8 mouse cellular contexts compared by ENCODE assay signal in the genomic region with DNA sequence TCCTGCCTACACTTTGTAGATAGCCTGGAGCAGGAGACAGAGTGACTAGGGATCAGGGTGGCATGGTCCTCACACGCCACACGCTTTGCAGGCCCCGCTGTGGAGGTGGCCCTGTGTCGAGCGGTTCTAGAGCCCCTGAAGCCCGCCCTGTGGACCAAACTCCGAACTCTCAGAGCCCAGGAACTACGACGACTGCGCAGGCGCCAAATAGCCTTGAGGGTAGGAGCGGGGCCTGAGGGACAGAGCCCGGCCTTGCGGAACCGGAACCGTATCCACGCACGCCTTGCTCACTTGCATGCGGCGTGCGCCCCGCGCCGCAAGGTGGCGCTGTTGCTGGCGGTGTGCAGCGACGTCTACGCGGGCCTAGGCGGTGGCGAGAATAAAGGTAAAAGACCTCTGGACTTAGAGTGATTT. TPM values are rescaled to one million over a fixed set of nuclear protein-coding genes. Genes with fewer than 3 reads are reported as not detected.
A peak's percentile ranks its signal among the peaks of the same experiment; 100 is the strongest.
DNase-seq lines count a peak whose midpoint lies in the region; ATAC-seq and TF ChIP-seq lines count a peak whose summit lies in the region.

No protein-coding gene starts in this region.

- intact Hi-C loops in heart, postnatal 10 days (cut with DNase I), result loop anchor here (1.0 to 5.0 kb wide), 2 partner anchors 71 to 246 kb away; no protein-coding TSS in a partner anchor

- TF ChIP-seq CTCF in E14TG2a.4 (conservative IDR thresholded peaks at IDR 0.05; ENCODE audit: low read length), result no peak; the same call in 1 of the 2 replicates
- TF ChIP-seq CTCF in olfactory bulb, adult 2 months (IDR thresholded peaks at IDR 0.05; ENCODE audit: insufficient read depth, low read depth, low read length), result peak; percentile 99

- H3K4me1 ChIP-seq in E14TG2a.4 (replicated peaks; ENCODE audit: low read depth, low read length), result peaks cover 74% of the 10 kb centered on the region
- no peaks in the 10 kb centered on the region for H3K4me1 ChIP-seq in forebrain, embryonic 11.5 days (replicated peaks; ENCODE audit: control insufficient read depth, insufficient read depth, low read length)
- H3K4me1 ChIP-seq in lung, embryonic 16.5 days (replicated peaks; ENCODE audit: control insufficient read depth, insufficient read depth, low read length), result peaks cover 10% of the 10 kb centered on the region
- H3K4me1 ChIP-seq in olfactory bulb, adult 2 months (ENCODE audit: control insufficient read depth, insufficient read depth, low read length), result peaks cover 10% of the 10 kb centered on the region; the same call in 1 of the 2 replicates

- peak overlapping the region; percentile 40 for H3K4me2 ChIP-seq in forebrain, embryonic 11.5 days (ENCODE audit: low read depth, low read length, severe bottlenecking)
- H3K4me2 ChIP-seq in lung, embryonic 16.5 days (ENCODE audit: low read depth, low read length), result peak overlapping the region; percentile 45

- no peaks in the 10 kb centered on the region for H3K27me3 ChIP-seq in E14TG2a.4 (ENCODE audit: insufficient read depth, low read length)
- H3K27me3 ChIP-seq in forebrain, embryonic 11.5 days (ENCODE audit: control insufficient read depth, insufficient read depth, low read length), result no peaks in the 10 kb centered on the region
- no peaks in the 10 kb centered on the region for H3K27me3 ChIP-seq in lung, embryonic 16.5 days (ENCODE audit: control insufficient read depth, insufficient read depth, low read depth, low read length)

- H3K36me3 ChIP-seq in E14TG2a.4 (ENCODE audit: insufficient read depth, low read length), result peaks cover 35% of the 10 kb centered on the region
- H3K36me3 ChIP-seq in forebrain, embryonic 11.5 days (ENCODE audit: control insufficient read depth, insufficient read depth, low read length), result no peaks in the 10 kb centered on the region
- H3K36me3 ChIP-seq in lung, embryonic 16.5 days (ENCODE audit: control insufficient read depth, insufficient read depth, low read length), result no peaks in the 10 kb centered on the region

- peak overlapping the region; percentile 44 for H3K9ac ChIP-seq in forebrain, embryonic 11.5 days (ENCODE audit: low read length)
- peak overlapping the region; percentile 54 for H3K9ac ChIP-seq in lung, embryonic 16.5 days (ENCODE audit: low read length)

- ATAC-seq in forebrain, embryonic 11.5 days (replicated peaks; ENCODE audit: low FRiP score), result peak; percentile 67
- peak; percentile 84 for ATAC-seq in lung, embryonic 16.5 days (ENCODE audit: low read depth)

- H3K27ac ChIP-seq in forebrain, embryonic 11.5 days (ENCODE audit: low read depth, low read length), result no peak overlapping the region
- peak overlapping the region; percentile 43 for H3K27ac ChIP-seq in lung, embryonic 16.5 days (ENCODE audit: low read length)
- H3K27ac ChIP-seq in olfactory bulb, adult 2 months (ENCODE audit: insufficient read depth, low read depth, low read length), result no peak overlapping the region

- peak; percentile 61 for DNase-seq in c-Kit-positive CD71-positive TER-119-negative erythroid progenitor cells, embryonic 14.5 days (ENCODE audit: low read depth)
- DNase-seq in forebrain, embryonic 11.5 days (ENCODE audit: low spot score), result peak; percentile 87
- peak; percentile 84 to 90 for DNase-seq in heart, postnatal 10 days
- DNase-seq in large intestine, adult 2 months (ENCODE audit: low read depth, low spot score), result peak; percentile 58
- DNase-seq in thymus, postnatal 0 days (ENCODE audit: low spot score), result peak; percentile 80

- TF ChIP-seq POLR2A in olfactory bulb, adult 2 months (IDR thresholded peaks at IDR 0.05; ENCODE audit: insufficient read depth, low read depth, low read length), result no peak

- peak overlapping the region; percentile 84 for H3K4me3 ChIP-seq in E14TG2a.4 (replicated peaks; ENCODE audit: low read length)
- H3K4me3 ChIP-seq in forebrain, embryonic 11.5 days (ENCODE audit: low read depth, low read length), result peak overlapping the region; percentile 4; the same call in 1 of the 2 replicates
- peak overlapping the region; percentile 22 for H3K4me3 ChIP-seq in lung, embryonic 16.5 days (ENCODE audit: low read length)
- peak overlapping the region; percentile 12; the same call in 1 of the 2 replicates for H3K4me3 ChIP-seq in olfactory bulb, adult 2 months (ENCODE audit: insufficient read depth, low read depth, low read length)

- H3K9me3 ChIP-seq in E14TG2a.4 (ENCODE audit: low read length), result no peaks in the 10 kb centered on the region
- H3K9me3 ChIP-seq in forebrain, embryonic 11.5 days (ENCODE audit: control insufficient read depth, low read length), result no peaks in the 10 kb centered on the region
- no peaks in the 10 kb centered on the region for H3K9me3 ChIP-seq in lung, embryonic 16.5 days (ENCODE audit: control insufficient read depth, low read length)

- 16% methylated on average over 32 of the region's 32 CpGs for WGBS in forebrain, embryonic 11.5 days
- WGBS in large intestine, adult 2 months, result 11% methylated on average over 32 of the region's 32 CpGs
- WGBS in lung, embryonic 16.5 days, result 13% methylated on average over 32 of the region's 32 CpGs
- 12% methylated on average over 32 of the region's 32 CpGs for WGBS in olfactory bulb, adult 2 months

RNA-seq across cellular contexts. Expression of a gene that starts 7.8 kb away (rescaled TPM):
- polyA plus RNA-seq in forebrain, embryonic 11.5 days (2014; fragmentation: Nextera tagmentation; extraction: Ambion mirVana), result 2.1 and 2.4 TPM in 2 replicates
- total RNA-seq in heart, postnatal 10 days (2021), result 1 to 10 TPM; 2.1 to 2.2 TPM
- polyA plus RNA-seq in large intestine, adult 2 months (2012; rRNA removed), result 6.4 and 7.5 TPM in 2 replicates
- 9.2 and 9.5 TPM in 2 replicates for polyA plus RNA-seq in lung, embryonic 16.5 days (2015; fragmentation: Nextera tagmentation; extraction: Ambion mirVana)
- not detected in 2 replicates for polyA plus RNA-seq in olfactory bulb, adult 2 months (2012; ENCODE audit: insufficient read depth, insufficient read length, low replicate concordance, missing spikeins)
- 75.9 and 105 TPM in 2 replicates for polyA plus RNA-seq in thymus, postnatal 0 days (2015; fragmentation: Nextera tagmentation; extraction: Ambion mirVana)

RNA-seq across cellular contexts. Expression of a gene that starts 11.8 kb away (rescaled TPM):
- polyA plus RNA-seq in forebrain, embryonic 11.5 days (2014; fragmentation: Nextera tagmentation; extraction: Ambion mirVana), result 338 and 382 TPM in 2 replicates
- 100 to 1,000 TPM; 423 to 428 TPM for total RNA-seq in heart, postnatal 10 days (2021)
- polyA plus RNA-seq in large intestine, adult 2 months (2012; rRNA removed), result 273 and 275 TPM in 2 replicates
- polyA plus RNA-seq in lung, embryonic 16.5 days (2015; fragmentation: Nextera tagmentation; extraction: Ambion mirVana), result 200 and 226 TPM in 2 replicates
- polyA plus RNA-seq in olfactory bulb, adult 2 months (2012; ENCODE audit: insufficient read depth, insufficient read length, low replicate concordance, missing spikeins), result 179 and 465 TPM in 2 replicates
- 285 and 358 TPM in 2 replicates for polyA plus RNA-seq in thymus, postnatal 0 days (2015; fragmentation: Nextera tagmentation; extraction: Ambion mirVana)

RNA-seq across cellular contexts. Expression of a gene that starts 28.4 kb away (rescaled TPM):
- 70.6 and 74.0 TPM in 2 replicates for polyA plus RNA-seq in forebrain, embryonic 11.5 days (2014; fragmentation: Nextera tagmentation; extraction: Ambion mirVana)
- 1,000 to 10,000 TPM; 1,137 to 1,217 TPM for total RNA-seq in heart, postnatal 10 days (2021)
- polyA plus RNA-seq in large intestine, adult 2 months (2012; rRNA removed), result 244 and 306 TPM in 2 replicates
- polyA plus RNA-seq in lung, embryonic 16.5 days (2015; fragmentation: Nextera tagmentation; extraction: Ambion mirVana), result 184 and 189 TPM in 2 replicates
- not detected in 2 replicates for polyA plus RNA-seq in olfactory bulb, adult 2 months (2012; ENCODE audit: insufficient read depth, insufficient read length, low replicate concordance, missing spikeins)
- polyA plus RNA-seq in thymus, postnatal 0 days (2015; fragmentation: Nextera tagmentation; extraction: Ambion mirVana), result 167 and 184 TPM in 2 replicates

RNA-seq across cellular contexts. Expression of a gene that starts 29.3 kb away (rescaled TPM):
- 45.6 and 49.9 TPM in 2 replicates for polyA plus RNA-seq in forebrain, embryonic 11.5 days (2014; fragmentation: Nextera tagmentation; extraction: Ambion mirVana)
- total RNA-seq in heart, postnatal 10 days (2021), result 10 to 100 TPM; 15.4 to 16.1 TPM
- 56.7 and 72.9 TPM in 2 replicates for polyA plus RNA-seq in large intestine, adult 2 months (2012; rRNA removed)
- polyA plus RNA-seq in lung, embryonic 16.5 days (2015; fragmentation: Nextera tagmentation; extraction: Ambion mirVana), result 35.3 and 37.3 TPM in 2 replicates
- polyA plus RNA-seq in olfactory bulb, adult 2 months (2012; ENCODE audit: insufficient read depth, insufficient read length, low replicate concordance, missing spikeins), result not detected in 2 replicates
- polyA plus RNA-seq in thymus, postnatal 0 days (2015; fragmentation: Nextera tagmentation; extraction: Ambion mirVana), result 70.0 and 74.9 TPM in 2 replicates

RNA-seq across cellular contexts. Expression of a gene that starts 30.0 kb away (rescaled TPM):
- polyA plus RNA-seq in forebrain, embryonic 11.5 days (2014; fragmentation: Nextera tagmentation; extraction: Ambion mirVana), result 63.5 and 70.2 TPM in 2 replicates
- 10 to 100 TPM; 70.7 to 76.3 TPM for total RNA-seq in heart, postnatal 10 days (2021)
- 40.2 and 53.9 TPM in 2 replicates for polyA plus RNA-seq in large intestine, adult 2 months (2012; rRNA removed)
- 69.0 and 69.5 TPM in 2 replicates for polyA plus RNA-seq in lung, embryonic 16.5 days (2015; fragmentation: Nextera tagmentation; extraction: Ambion mirVana)
- polyA plus RNA-seq in olfactory bulb, adult 2 months (2012; ENCODE audit: insufficient read depth, insufficient read length, low replicate concordance, missing spikeins), result not detected in 2 replicates
- 57.2 and 63.9 TPM in 2 replicates for polyA plus RNA-seq in thymus, postnatal 0 days (2015; fragmentation: Nextera tagmentation; extraction: Ambion mirVana)

Comparison
In these comparisons a context has a peak if more than half of its experiments do, and no peak if none do; other contexts are left out.
1. H3K4me3 ChIP-seq: peak in every context shown above with its lines; median percentile 84 in E14TG2a.4; 22 in lung, embryonic 16.5 days; 12 in olfactory bulb, adult 2 months; 4 in forebrain, embryonic 11.5 days.
2. RNA of a gene that starts 28.4 kb away (polyA plus RNA-seq): 244 to 306 TPM in large intestine, adult 2 months, 184 to 189 TPM in lung, embryonic 16.5 days, 167 to 184 TPM in thymus, postnatal 0 days and 70.6 to 74.0 TPM in forebrain, embryonic 11.5 days; not detected in olfactory bulb, adult 2 months; every median in the first group is over 10 times any median in the second.
3. Peak in every context shown above with its lines, with median percentiles within 50 percentile points of each other: DNase-seq.